Mouse (Mus musculus): ENCODE data around the gene Pdlim3. TPM values are rescaled to one million over a fixed set of nuclear protein-coding genes. Genes with fewer than 3 reads are reported as not detected.

Gene Pdlim3
- polyA plus RNA-seq (2012; rRNA removed) = 153 and 184 TPM in 2 replicates

GRCm38 (mm10) chr8:45885202-45885685 is at the start of gene Pdlim3:
Gene Pdlim3, plus strand, starts transcription at chr8:45885461.

GRCm38 (mm10) chr8:45934582-45935014 is 49.3 kb downstream of the Pdlim3 start, which contains the start of gene Ccdc110:
Gene Ccdc110, plus strand, starts transcription at chr8:45934619.

Other genes starting within 250 kb of the Pdlim3 start
- 0.03 and 0.05 TPM in 2 replicates for gene Ccdc110, start 49.2 kb downstream of the Pdlim3 start, polyA plus RNA-seq (2012; rRNA removed)
- 0.05 and 0.29 TPM in 2 replicates for gene 1700029J07Rik, start 89.8 kb downstream of the Pdlim3 start, polyA plus RNA-seq (2012; rRNA removed)
- gene Ufsp2, start 90.1 kb downstream of the Pdlim3 start, polyA plus RNA-seq (2012; rRNA removed) = 9.4 and 11.1 TPM in 2 replicates
- gene Lrp2bp, start 113.8 kb downstream of the Pdlim3 start, polyA plus RNA-seq (2012; rRNA removed) = 0.08 TPM in 1 of 2 replicates, not detected in the other
- 4.3 and 12.7 TPM in 2 replicates for gene Ankrd37, start 120.2 kb downstream of the Pdlim3 start, polyA plus RNA-seq (2012; rRNA removed)

Data from colon, adult 2 months (tissue).